Mouse (Mus musculus): ENCODE data around the gene Olfr1329. TPM values are rescaled to one million over a fixed set of nuclear protein-coding genes. Genes with fewer than 3 reads are reported as not detected.
"Not testable (repeated sequence)": the region's sequence is repeated elsewhere in the genome, so short reads cannot be mapped to it uniquely, and the experiment has no call there.

Olfr1329 gene
- not detected in 2 replicates for polyA plus RNA-seq (2015; fragmentation: Nextera tagmentation; extraction: Ambion mirVana)

GRCm38 (mm10) chr4:118917365-118917764 lies at the start of gene Olfr1329:
Gene Olfr1329, minus strand, starts transcription at chr4:118917465.
- not testable (repeated sequence) for ATAC-seq (ENCODE audit: low read depth); H3K9ac ChIP-seq (ENCODE audit: low read depth, low read length); H3K4me3 ChIP-seq (ENCODE audit: low read depth, low read length); H3K4me2 ChIP-seq (ENCODE audit: low read depth, low read length); H3K4me1 ChIP-seq (ENCODE audit: control insufficient read depth, low read depth, low read length); H3K36me3 ChIP-seq (ENCODE audit: control insufficient read depth, insufficient read depth); H3K27me3 ChIP-seq (ENCODE audit: control insufficient read depth, insufficient read depth, low read depth, low read length); H3K27ac ChIP-seq (ENCODE audit: low read length); H3K9me3 ChIP-seq (replicated peaks; ENCODE audit: control insufficient read depth, low read length)
- WGBS (ENCODE audit: insufficient replicate concordance), result 29% methylated on average over 2 of the region's 2 CpGs

- Histone ChIP-seq H3K9ac (ENCODE audit: low read depth, low read length) (no peak within 1 kb of the TSS), H3K4me1 (ENCODE audit: control insufficient read depth, low read depth, low read length) (no peaks in the 10 kb centered on the region), H3K36me3 (ENCODE audit: control insufficient read depth, insufficient read depth) (no peaks in the 10 kb centered on the region), H3K27ac (ENCODE audit: low read length) (no peak within 1 kb of the TSS), H3K4me2 (ENCODE audit: low read depth, low read length) (no peak within 1 kb of the TSS), H3K9me3 (replicated peaks; ENCODE audit: control insufficient read depth, low read length) (no peaks in the 10 kb centered on the region), H3K27me3 (ENCODE audit: control insufficient read depth, insufficient read depth, low read depth, low read length) (no peaks in the 10 kb centered on the region), H3K4me3 (ENCODE audit: low read depth, low read length) (no peak within 1 kb of the TSS)
- no peak for ATAC-seq (ENCODE audit: low read depth)
- WGBS (ENCODE audit: insufficient replicate concordance), result 61% methylated on average over 2 of the region's 2 CpGs
Observed at GRCm38 (mm10) chr4:118961141-118961628, 43.9 kb upstream of the Olfr1329 start, which contains the start of gene Lao1. Gene Lao1, plus strand, starts transcription at chr4:118961578.

- H3K4me1 ChIP-seq (ENCODE audit: control insufficient read depth, low read depth, low read length), result no peaks in the 10 kb centered on the region
Observed at GRCm38 (mm10) chr4:118958812-118959211, 41.5 kb upstream of the Olfr1329 start.

GRCm38 (mm10) chr4:118938512-118938911 lies 21.2 kb upstream of the Olfr1329 start, which contains the start of gene Olfr1328:
Gene Olfr1328, minus strand, starts transcription at chr4:118938612.
- no peaks in the 10 kb centered on the region for H3K27me3 ChIP-seq (ENCODE audit: control insufficient read depth, insufficient read depth, low read depth, low read length)
- H3K36me3 ChIP-seq (ENCODE audit: control insufficient read depth, insufficient read depth), result no peaks in the 10 kb centered on the region
- H3K4me2 ChIP-seq (ENCODE audit: low read depth, low read length), result no peak within 1 kb of the TSS
- H3K9me3 ChIP-seq (replicated peaks; ENCODE audit: control insufficient read depth, low read length), result no peaks in the 10 kb centered on the region
- H3K4me1 ChIP-seq (ENCODE audit: control insufficient read depth, low read depth, low read length), result no peaks in the 10 kb centered on the region
- 46% methylated on average over 2 of the region's 2 CpGs for WGBS (ENCODE audit: insufficient replicate concordance)
- no peak within 1 kb of the TSS for H3K9ac ChIP-seq (ENCODE audit: low read depth, low read length)
- no peak within 1 kb of the TSS for H3K27ac ChIP-seq (ENCODE audit: low read length)
- no peak within 1 kb of the TSS for H3K4me3 ChIP-seq (ENCODE audit: low read depth, low read length)
- ATAC-seq (ENCODE audit: low read depth), result no peak

More at GRCm38 (mm10) chr4:118958812-118959211, 41.5 kb upstream of the Olfr1329 start:
- Histone ChIP-seq H3K9ac (ENCODE audit: low read depth, low read length) (no peak overlapping the region), H3K27ac (ENCODE audit: low read length) (no peak overlapping the region), H3K27me3 (ENCODE audit: control insufficient read depth, insufficient read depth, low read depth, low read length) (no peaks in the 10 kb centered on the region), H3K4me3 (ENCODE audit: low read depth, low read length) (no peak overlapping the region), H3K9me3 (replicated peaks; ENCODE audit: control insufficient read depth, low read length) (no peaks in the 10 kb centered on the region), H3K4me2 (ENCODE audit: low read depth, low read length) (no peak overlapping the region), H3K36me3 (ENCODE audit: control insufficient read depth, insufficient read depth) (no peaks in the 10 kb centered on the region)
- WGBS (ENCODE audit: insufficient replicate concordance), result 66% methylated on average over 7 of the region's 7 CpGs
- ATAC-seq (ENCODE audit: low read depth), result no peak

GRCm38 (mm10) chr4:118931326-118931725 lies 14.1 kb upstream of the Olfr1329 start:
- H3K36me3 ChIP-seq (ENCODE audit: control insufficient read depth, insufficient read depth); H3K9ac ChIP-seq (ENCODE audit: low read depth, low read length); H3K4me1 ChIP-seq (ENCODE audit: control insufficient read depth, low read depth, low read length); H3K4me2 ChIP-seq (ENCODE audit: low read depth, low read length); H3K4me3 ChIP-seq (ENCODE audit: low read depth, low read length); ATAC-seq (ENCODE audit: low read depth); H3K27ac ChIP-seq (ENCODE audit: low read length); H3K9me3 ChIP-seq (replicated peaks; ENCODE audit: control insufficient read depth, low read length); H3K27me3 ChIP-seq (ENCODE audit: control insufficient read depth, insufficient read depth, low read depth, low read length): not testable (repeated sequence)
- WGBS (ENCODE audit: insufficient replicate concordance), result 63% methylated on average over 3 of the region's 3 CpGs

- H3K4me1 ChIP-seq (ENCODE audit: control insufficient read depth, low read depth, low read length), result no peaks in the 10 kb centered on the region
- WGBS (ENCODE audit: insufficient replicate concordance), result 43% methylated on average over 2 of the region's 2 CpGs
- H3K36me3 ChIP-seq (ENCODE audit: control insufficient read depth, insufficient read depth), result no peaks in the 10 kb centered on the region
- H3K27me3 ChIP-seq (ENCODE audit: control insufficient read depth, insufficient read depth, low read depth, low read length), result no peaks in the 10 kb centered on the region
- no peak for ATAC-seq (ENCODE audit: low read depth)
- no peak overlapping the region for H3K9ac ChIP-seq (ENCODE audit: low read depth, low read length)
- H3K4me3 ChIP-seq (ENCODE audit: low read depth, low read length), result no peak overlapping the region
- no peaks in the 10 kb centered on the region for H3K9me3 ChIP-seq (replicated peaks; ENCODE audit: control insufficient read depth, low read length)
- no peak overlapping the region for H3K4me2 ChIP-seq (ENCODE audit: low read depth, low read length)
- H3K27ac ChIP-seq (ENCODE audit: low read length), result no peak overlapping the region
Observed at GRCm38 (mm10) chr4:118901981-118902380, 15.3 kb downstream of the Olfr1329 start.

- Histone ChIP-seq H3K27me3 (ENCODE audit: control insufficient read depth, insufficient read depth, low read depth, low read length) (no peaks in the 10 kb centered on the region), H3K9ac (ENCODE audit: low read depth, low read length) (no peak within 1 kb of the TSS), H3K4me1 (ENCODE audit: control insufficient read depth, low read depth, low read length) (no peaks in the 10 kb centered on the region), H3K4me2 (ENCODE audit: low read depth, low read length) (no peak within 1 kb of the TSS), H3K9me3 (replicated peaks; ENCODE audit: control insufficient read depth, low read length) (no peaks in the 10 kb centered on the region), H3K4me3 (ENCODE audit: low read depth, low read length) (no peak within 1 kb of the TSS), H3K36me3 (ENCODE audit: control insufficient read depth, insufficient read depth) (no peaks in the 10 kb centered on the region), H3K27ac (ENCODE audit: low read length) (no peak within 1 kb of the TSS)
- 38% methylated on average over 1 of the region's 1 CpGs for WGBS (ENCODE audit: insufficient replicate concordance)
- no peak for ATAC-seq (ENCODE audit: low read depth)
Observed at GRCm38 (mm10) chr4:118888297-118888696, 29.0 kb downstream of the Olfr1329 start, which contains the start of gene Olfr1330. Gene Olfr1330, plus strand, starts transcription at chr4:118888597.

GRCm38 (mm10) chr4:118867566-118867965 lies 49.7 kb downstream of the Olfr1329 start:
- Histone ChIP-seq H3K27ac (ENCODE audit: low read length) (no peak overlapping the region), H3K4me1 (ENCODE audit: control insufficient read depth, low read depth, low read length) (no peaks in the 10 kb centered on the region), H3K9me3 (replicated peaks; ENCODE audit: control insufficient read depth, low read length) (no peaks in the 10 kb centered on the region), H3K4me3 (ENCODE audit: low read depth, low read length) (no peak overlapping the region), H3K27me3 (ENCODE audit: control insufficient read depth, insufficient read depth, low read depth, low read length) (no peaks in the 10 kb centered on the region), H3K36me3 (ENCODE audit: control insufficient read depth, insufficient read depth) (no peaks in the 10 kb centered on the region), H3K4me2 (ENCODE audit: low read depth, low read length) (no peak overlapping the region), H3K9ac (ENCODE audit: low read depth, low read length) (no peak overlapping the region)
- ATAC-seq (ENCODE audit: low read depth), result no peak

Measured in liver, embryonic 16.5 days (tissue).